Mouse (Mus musculus) intestine, embryonic 15.5 days (tissue): Measurements from ENCODE around the gene Klk1b4. TPM values are rescaled to one million over a fixed set of nuclear protein-coding genes. Genes with fewer than 3 reads are reported as not detected.
"Not testable (repeated sequence)": the region's sequence is repeated elsewhere in the genome, so short reads cannot be mapped to it uniquely, and the experiment has no call there.

Experiments
- ATAC-seq: fragments of 200-750 bp; cut with Nextera tagmentation; 2 replicates; pipeline ENCODE4 v1.8.0; 2017; ENCODE audit warnings: moderate TSS enrichment, moderate library complexity
- H3K27ac ChIP-seq: fragments of 300-500 bp; sonication (generic); 2 replicates; pipeline ENCODE4 v1.5.1; 2015; ENCODE audit warnings: mild to moderate bottlenecking, inconsistent platforms
- H3K27me3 ChIP-seq: fragments of 300-500 bp; sonication (generic); replicated peaks from 2 replicates; pipeline ENCODE4 v1.6.1; 2015; ENCODE audit warnings: inconsistent platforms
- H3K36me3 ChIP-seq: fragments of 300-500 bp; sonication (generic); 2 replicates; pipeline ENCODE4 v1.6.1; 2015; ENCODE audit warnings: inconsistent platforms
- H3K4me1 ChIP-seq: fragments of 300-500 bp; sonication (generic); replicated peaks from 2 replicates; pipeline ENCODE4 v1.6.1; 2015; ENCODE audit warnings: inconsistent platforms
- H3K4me2 ChIP-seq: fragments of 300-500 bp; sonication (generic); replicated peaks from 2 replicates; pipeline ENCODE4 v1.6.1; 2015; ENCODE audit warnings: mild to moderate bottlenecking, inconsistent platforms
- H3K4me3 ChIP-seq: fragments of 300-500 bp; sonication (generic); replicated peaks from 2 replicates; pipeline ENCODE4 v1.5.1; 2015; ENCODE audit warnings: inconsistent platforms
- H3K9ac ChIP-seq: fragments of 300-500 bp; sonication (generic); 2 replicates; pipeline ENCODE4 v1.6.1; 2015; ENCODE audit warnings: inconsistent platforms
- H3K9me3 ChIP-seq: fragments of 300-500 bp; sonication (generic); 2 replicates; pipeline ENCODE4 v1.6.1; 2016; ENCODE audit warnings: inconsistent platforms
- WGBS: fragments of 180-500 bp; shearing (Covaris S2); methylation state at CpG from one replicate; pipeline ENCODE4 v1.1.7; 2015; 5-methylcytosine and 5-hydroxymethylcytosine counted together
- polyA plus RNA-seq: library from polyadenylated mRNA; unstranded; fragments of >200 nt; fragmentation: Nextera tagmentation; extraction: Ambion mirVana; gene quantifications from 2 replicates; pipeline ENCODE4 v1.2.1, GENCODE M21; 2015

Klk1b4 gene
- polyA plus RNA-seq, 1 experiment from 2014 or later, result not detected

DNA sequence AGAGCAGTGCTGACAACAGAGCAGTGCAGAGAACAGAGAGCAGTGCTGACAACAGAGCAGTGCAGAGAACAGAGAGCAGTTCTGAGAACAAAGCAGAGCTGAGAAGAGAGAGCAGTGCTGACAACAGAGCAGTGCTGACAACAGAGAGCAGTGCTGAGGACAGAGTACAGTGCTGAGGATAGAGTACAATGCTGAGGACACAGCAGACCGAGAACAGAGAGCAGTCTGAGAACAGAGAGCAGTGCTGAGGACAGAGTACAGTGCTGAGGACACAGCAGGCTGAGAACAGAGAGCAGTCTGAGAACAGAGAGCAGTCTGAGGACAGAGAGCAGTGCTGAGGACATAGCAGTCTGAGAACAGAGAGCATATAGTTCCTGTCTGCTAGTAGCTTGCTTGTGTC, 33.5 kb downstream of the Klk1b4 start:
- H3K4me1 ChIP-seq, result peaks cover 6% of the 10 kb centered on the region; the same call in 1 of the 2 replicates
- ATAC-seq, result no peak
- no peak overlapping the region for H3K4me2 ChIP-seq
- no peaks in the 10 kb centered on the region for H3K9me3 ChIP-seq
- WGBS, result 46% methylated on average over 1 of the region's 1 CpGs
- H3K27ac ChIP-seq, result no peak overlapping the region
- H3K4me3 ChIP-seq, result no peak overlapping the region
- no peak overlapping the region for H3K9ac ChIP-seq
- no peaks in the 10 kb centered on the region for H3K36me3 ChIP-seq
- no peaks in the 10 kb centered on the region for H3K27me3 ChIP-seq

DNA sequence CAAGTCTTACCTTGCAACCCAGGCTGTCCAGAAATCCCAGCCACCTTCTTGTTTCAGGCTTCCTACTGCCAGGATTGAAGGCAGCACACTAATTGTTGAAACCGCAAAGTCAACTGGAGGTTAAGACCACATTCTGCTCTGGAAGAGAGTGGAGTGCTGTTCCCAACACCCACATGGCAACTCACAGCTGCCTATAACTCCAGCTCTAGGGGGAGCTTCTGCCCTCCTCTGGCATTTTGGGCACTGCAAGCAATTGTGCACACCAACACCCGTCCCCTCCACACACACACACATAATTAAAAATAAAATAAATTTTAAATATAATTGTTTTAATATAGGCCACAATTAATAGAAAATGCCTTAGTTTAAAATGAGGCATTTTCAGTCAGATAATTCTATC, 33.9 kb downstream of the Klk1b4 start:
- H3K4me1 ChIP-seq, result peaks cover 6% of the 10 kb centered on the region; the same call in 1 of the 2 replicates
- no peak overlapping the region for H3K27ac ChIP-seq
- H3K36me3 ChIP-seq, result no peaks in the 10 kb centered on the region
- no peak overlapping the region for H3K4me3 ChIP-seq
- no peak for ATAC-seq
- H3K27me3 ChIP-seq, result no peaks in the 10 kb centered on the region
- WGBS, result 63% methylated on average over 2 of the region's 2 CpGs
- H3K9me3 ChIP-seq, result no peaks in the 10 kb centered on the region
- no peak overlapping the region for H3K9ac ChIP-seq
- no peak overlapping the region for H3K4me2 ChIP-seq

DNA sequence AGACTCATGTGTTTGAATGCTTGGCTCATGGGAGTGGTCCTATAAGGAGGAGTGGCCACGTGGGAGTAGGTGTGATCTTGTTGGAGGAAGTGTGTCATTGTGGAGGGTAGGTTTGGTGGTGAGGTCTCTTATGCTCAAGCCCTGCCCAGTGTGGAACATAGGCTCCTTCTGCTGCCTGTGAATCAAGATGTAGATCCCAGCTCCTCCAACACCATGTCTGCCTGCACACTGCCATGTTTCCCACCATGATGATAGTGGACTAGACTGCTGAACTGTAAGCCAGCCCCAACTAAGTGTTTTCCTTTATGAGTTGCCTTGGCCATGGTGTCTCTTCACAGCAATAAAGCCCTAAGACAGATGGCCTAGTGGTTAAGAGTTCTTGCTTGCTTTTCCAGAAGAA, 36.8 kb downstream of the Klk1b4 start:
- Histone ChIP-seq H3K27ac (no peak overlapping the region), H3K9ac (no peak overlapping the region), H3K27me3 (no peaks in the 10 kb centered on the region), H3K4me2 (no peak overlapping the region), H3K9me3 (no peaks in the 10 kb centered on the region), H3K4me1 (peaks cover 11% of the 10 kb centered on the region), H3K4me3 (no peak overlapping the region), H3K36me3 (peaks cover 4% of the 10 kb centered on the region)
- 67% methylated on average over 1 of the region's 1 CpGs for WGBS
- no peak for ATAC-seq

DNA sequence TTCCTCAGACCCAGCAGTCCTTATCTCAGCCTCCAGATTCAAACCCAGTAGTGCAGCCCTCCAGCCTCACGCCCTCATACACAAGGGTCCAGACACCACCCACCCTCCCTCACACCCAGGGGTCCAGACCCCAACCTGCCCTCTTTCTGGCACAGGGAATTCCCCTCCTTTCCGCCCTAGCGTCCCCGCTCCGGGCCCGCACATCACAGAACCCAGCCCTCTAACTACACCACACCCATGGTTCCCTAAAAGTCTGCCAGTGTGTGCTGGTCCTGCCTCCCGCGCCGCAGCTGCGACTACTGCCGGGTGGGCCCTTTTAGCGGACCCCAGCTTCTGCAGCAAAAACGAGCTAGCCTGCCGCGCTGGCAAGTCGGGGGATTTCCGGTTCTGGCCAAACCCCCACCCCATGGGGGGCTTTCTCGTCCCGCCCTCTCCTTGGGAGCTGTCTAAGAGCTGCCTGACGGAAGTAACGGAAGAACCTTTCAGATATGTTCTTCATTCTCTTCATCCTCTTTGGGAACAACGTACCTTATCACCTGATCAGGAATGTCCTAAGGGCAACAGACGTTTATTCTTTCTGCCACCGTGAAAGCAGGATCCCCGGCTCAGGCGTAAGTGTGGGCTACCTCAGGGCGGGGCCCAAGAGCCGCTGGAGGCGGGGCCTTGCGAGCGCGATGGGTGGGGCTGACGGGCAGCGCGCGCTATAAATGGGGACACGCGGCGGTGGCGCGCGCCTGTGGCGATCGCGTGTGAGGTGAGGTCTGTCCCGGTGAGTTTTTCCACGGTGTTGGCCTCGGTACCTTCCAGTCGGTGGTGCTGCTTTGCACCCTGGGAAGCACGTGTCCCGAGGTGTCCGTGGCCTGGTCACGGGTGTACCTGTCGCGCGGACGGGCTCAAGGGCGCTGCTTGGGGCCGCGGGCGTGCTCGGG, 39.1 kb downstream of the Klk1b4 start, which contains the start of the genes 1700028J19Rik and 2410002F23Rik:
Gene 1700028J19Rik, minus strand, starts transcription at position 641 of the 929 bp plus-strand sequence.
Gene 2410002F23Rik, plus strand, starts transcription at position 668 of the 929 bp plus-strand sequence.
- peak within 1 kb of the TSS; percentile 70 for H3K4me2 ChIP-seq
- under 1% methylated on average over 62 of the region's 62 CpGs for WGBS

DNA sequence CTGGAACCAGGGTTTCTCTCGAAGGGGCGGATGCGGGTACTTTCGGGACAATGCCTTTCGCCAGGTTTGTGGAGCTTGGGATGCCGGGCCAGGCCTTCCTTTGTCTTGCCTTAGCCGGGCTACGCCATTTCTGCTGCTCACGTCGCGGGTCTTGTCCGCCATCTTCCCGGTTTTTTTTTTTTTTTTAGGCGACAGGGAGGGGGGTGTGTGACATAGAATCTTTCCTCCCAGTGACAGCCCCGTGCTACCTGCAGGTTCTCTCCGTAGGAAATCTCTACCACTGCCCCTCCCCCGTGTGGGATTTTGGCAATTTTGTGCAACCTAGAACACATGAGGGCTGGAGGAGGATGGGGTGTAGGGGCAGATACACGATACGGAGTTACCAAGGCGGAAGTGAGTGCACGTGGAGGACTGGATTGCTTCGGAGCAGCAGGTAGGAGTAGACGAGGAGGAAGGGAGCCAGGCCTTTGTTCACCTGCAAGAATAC, 39.8 kb downstream of the Klk1b4 start:
- no peaks in the 10 kb centered on the region for H3K27me3 ChIP-seq
- peak overlapping the region; percentile 74 for H3K4me3 ChIP-seq
- WGBS, result 1% methylated on average over 23 of the region's 23 CpGs
- peak overlapping the region; percentile 70 for H3K4me2 ChIP-seq
- peak overlapping the region; percentile 92 for H3K9ac ChIP-seq
- H3K27ac ChIP-seq, result peak overlapping the region; percentile 88
- peaks cover 14% of the 10 kb centered on the region for H3K4me1 ChIP-seq
- peak; percentile 47 for ATAC-seq
- peaks cover 21% of the 10 kb centered on the region for H3K36me3 ChIP-seq
- H3K9me3 ChIP-seq, result no peaks in the 10 kb centered on the region

More for the DNA sequence above, 39.1 kb downstream of the Klk1b4 start, which contains the start of the genes 1700028J19Rik and 2410002F23Rik:
- no peaks in the 10 kb centered on the region for H3K9me3 ChIP-seq
- H3K9ac ChIP-seq, result peak within 1 kb of the TSS; percentile 92
- peaks cover 14% of the 10 kb centered on the region for H3K4me1 ChIP-seq
- H3K4me3 ChIP-seq, result peak within 1 kb of the TSS; percentile 74
- H3K27me3 ChIP-seq, result no peaks in the 10 kb centered on the region
- H3K36me3 ChIP-seq, result peaks cover 21% of the 10 kb centered on the region
- peak; percentile 92 for ATAC-seq
- peak within 1 kb of the TSS; percentile 90 for H3K27ac ChIP-seq

DNA sequence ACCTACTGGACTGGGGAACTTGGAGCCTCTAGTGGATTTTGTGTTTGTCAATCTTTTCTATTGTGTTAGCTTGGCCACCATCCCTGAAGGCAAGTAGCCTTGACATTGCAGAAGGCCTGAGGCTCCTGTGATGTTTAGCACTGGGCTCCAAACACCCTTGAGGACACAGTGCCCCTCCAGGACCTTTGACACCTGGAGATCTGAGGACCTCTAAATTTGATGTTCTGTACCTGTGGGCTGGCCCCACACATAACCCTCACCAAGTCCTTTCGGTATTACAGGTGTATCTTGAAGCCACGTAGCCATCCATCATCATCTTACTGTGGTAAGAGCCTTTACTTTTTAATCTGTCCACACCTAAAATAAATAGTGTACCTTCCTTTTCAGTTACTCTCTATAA, 40.7 kb downstream of the Klk1b4 start:
- Histone ChIP-seq H3K4me1 (peaks cover 14% of the 10 kb centered on the region), H3K27ac (no peak overlapping the region), H3K36me3 (peaks cover 31% of the 10 kb centered on the region), H3K9me3 (no peaks in the 10 kb centered on the region), H3K27me3 (no peaks in the 10 kb centered on the region), H3K4me2 (peak overlapping the region; percentile 70), H3K4me3 (peak overlapping the region; percentile 74), H3K9ac (no peak overlapping the region)
- no peak for ATAC-seq
- WGBS, result 91% methylated on average over 2 of the region's 2 CpGs

DNA sequence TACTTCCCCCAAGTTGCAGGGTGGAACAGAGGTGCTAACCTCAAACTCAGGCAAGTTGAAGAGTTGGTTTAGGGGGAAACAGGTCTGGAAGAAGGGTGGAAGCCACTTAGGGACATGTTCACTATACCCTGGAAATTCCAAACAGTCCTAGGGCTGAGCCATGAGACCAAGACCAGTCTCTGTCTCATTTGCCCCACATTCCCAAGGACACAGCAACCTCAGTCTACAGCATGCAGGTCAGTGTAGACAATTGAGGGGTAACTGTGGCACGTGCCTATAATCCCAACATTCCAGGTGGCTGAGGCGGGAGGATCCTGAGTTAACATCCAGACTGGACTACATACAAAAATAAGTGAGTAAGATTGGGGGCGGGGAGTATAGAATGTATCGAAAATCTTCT, 42.0 kb downstream of the Klk1b4 start:
- no peaks in the 10 kb centered on the region for H3K27me3 ChIP-seq
- no peak overlapping the region; the same call in 1 of the 2 replicates for H3K9ac ChIP-seq
- no peak overlapping the region for H3K4me3 ChIP-seq
- H3K27ac ChIP-seq, result no peak overlapping the region
- 91% methylated on average over 4 of the region's 4 CpGs for WGBS
- no peak for ATAC-seq
- no peaks in the 10 kb centered on the region for H3K9me3 ChIP-seq
- H3K36me3 ChIP-seq, result peaks cover 33% of the 10 kb centered on the region
- H3K4me1 ChIP-seq, result peaks cover 14% of the 10 kb centered on the region
- no peak overlapping the region for H3K4me2 ChIP-seq

DNA sequence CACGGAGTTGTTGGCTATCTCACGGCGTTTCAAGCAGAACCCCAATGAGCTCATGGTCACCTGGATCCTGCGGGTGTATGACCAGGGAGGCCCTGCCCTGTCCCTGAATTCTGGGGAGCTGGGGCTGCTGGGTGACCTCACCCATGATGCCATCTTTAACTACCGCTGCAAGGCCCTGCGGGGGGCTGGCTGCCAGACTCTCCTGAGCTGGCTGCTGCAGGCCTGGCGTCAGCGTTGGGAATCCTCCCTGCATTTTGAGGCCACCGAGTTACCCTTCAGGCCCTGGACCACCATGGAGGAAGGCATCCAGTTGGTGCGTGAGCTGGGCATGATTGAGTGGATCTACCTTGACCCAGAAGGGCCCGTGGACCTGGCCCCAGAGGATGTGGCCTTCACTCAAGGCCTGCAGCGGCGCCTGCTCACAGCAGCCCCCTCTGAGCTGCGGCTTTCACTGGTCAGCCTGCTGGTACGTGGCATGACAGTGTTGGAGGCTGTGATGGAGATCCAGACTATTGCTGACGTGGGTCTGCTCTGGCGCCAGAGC, 43.6 kb downstream of the Klk1b4 start:
- H3K27me3 ChIP-seq, H3K9ac ChIP-seq, H3K9me3 ChIP-seq, H3K4me2 ChIP-seq, H3K4me3 ChIP-seq, ATAC-seq, H3K4me1 ChIP-seq, H3K27ac ChIP-seq: not testable (repeated sequence)
- H3K36me3 ChIP-seq, result peaks cover 33% of the 10 kb centered on the region
- WGBS, result 87% methylated on average over 17 of the region's 17 CpGs

DNA sequence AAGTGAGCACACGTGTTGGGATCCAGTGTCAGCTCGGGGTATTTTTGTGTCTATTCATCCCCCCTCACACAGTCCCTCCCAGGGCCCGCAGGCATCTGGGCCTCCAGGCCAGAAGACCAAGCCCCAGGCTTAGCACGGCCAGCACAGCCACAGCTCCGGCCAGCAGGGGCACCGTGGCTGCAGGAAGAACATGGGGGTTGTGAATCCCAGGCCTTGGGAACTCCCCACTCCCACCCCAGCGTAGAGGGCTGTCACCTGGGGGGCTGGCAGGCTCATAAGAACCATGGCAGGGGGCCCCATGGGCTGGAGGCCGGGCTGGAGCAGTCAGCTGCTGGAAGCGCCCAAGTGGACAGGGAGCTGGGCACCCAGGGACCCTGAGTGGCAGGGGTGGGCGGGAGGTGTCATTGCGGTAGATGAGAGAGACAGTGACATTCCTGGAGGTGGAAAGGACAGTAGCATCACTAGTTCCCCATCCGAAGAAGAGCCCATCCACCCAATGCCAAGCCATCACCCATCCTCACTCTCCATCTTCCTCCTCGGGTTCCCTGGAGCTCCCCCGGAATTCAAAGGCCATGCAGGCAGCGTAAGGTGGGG, 45.9 kb downstream of the Klk1b4 start:
- H3K27me3 ChIP-seq, result no peaks in the 10 kb centered on the region
- WGBS, result 66% methylated on average over 15 of the region's 15 CpGs
- H3K4me3 ChIP-seq, result no peak overlapping the region
- H3K9me3 ChIP-seq, result no peaks in the 10 kb centered on the region
- H3K4me2 ChIP-seq, result no peak overlapping the region
- ATAC-seq, result peak; percentile 12; the same call in 1 of the 2 replicates
- peaks cover 3% of the 10 kb centered on the region for H3K4me1 ChIP-seq
- H3K9ac ChIP-seq, result no peak overlapping the region
- H3K27ac ChIP-seq, result no peak overlapping the region
- peaks cover 33% of the 10 kb centered on the region for H3K36me3 ChIP-seq

DNA sequence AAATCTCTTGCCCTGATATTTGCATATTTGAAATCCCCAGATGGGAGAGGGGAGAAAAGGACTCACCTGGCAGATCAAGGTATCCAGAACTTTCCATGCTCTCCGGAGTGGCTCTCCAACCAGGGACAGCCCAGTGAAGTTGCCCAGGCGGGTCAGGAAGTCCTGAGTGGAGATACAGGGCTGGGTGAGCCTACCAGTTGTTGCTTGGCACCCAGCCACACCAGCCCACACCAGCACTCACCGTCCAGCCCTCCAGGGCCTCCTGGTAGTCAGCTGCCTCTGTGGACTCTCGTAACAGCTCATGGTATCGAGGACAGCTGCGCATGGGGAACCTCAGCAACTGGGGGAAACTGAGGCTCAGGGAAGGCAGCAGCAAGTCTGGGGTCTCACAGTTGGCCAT, 47.7 kb downstream of the Klk1b4 start:
- Histone ChIP-seq H3K4me2 (no peak overlapping the region), H3K27me3 (no peaks in the 10 kb centered on the region), H3K9me3 (no peaks in the 10 kb centered on the region), H3K9ac (no peak overlapping the region), H3K4me3 (no peak overlapping the region), H3K36me3 (peaks cover 21% of the 10 kb centered on the region), H3K4me1 (no peaks in the 10 kb centered on the region; the same call in 1 of the 2 replicates), H3K27ac (no peak overlapping the region)
- ATAC-seq, result no peak
- WGBS, result 73% methylated on average over 6 of the region's 6 CpGs

DNA sequence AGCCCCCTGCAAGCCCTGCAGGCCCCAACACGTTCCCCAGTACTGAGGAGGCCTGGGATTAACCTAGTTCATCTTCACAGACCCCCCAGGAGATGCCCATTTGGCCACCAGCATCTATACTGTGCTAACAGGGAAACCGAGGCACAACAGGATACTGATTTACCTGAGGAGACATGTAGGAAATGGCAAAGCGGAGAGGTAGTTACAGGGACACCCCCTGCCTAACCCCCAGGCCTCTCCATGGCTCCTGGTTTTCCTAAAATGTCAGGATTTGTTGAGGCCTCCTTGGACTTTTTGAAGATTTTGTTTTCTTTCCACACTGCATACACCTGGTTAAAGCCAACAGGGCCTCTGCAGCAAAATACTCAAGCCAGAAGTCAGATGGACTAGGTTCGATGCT, 50.0 kb downstream of the Klk1b4 start, which contains the start of gene Acp4:
Gene Acp4, minus strand, starts transcription at position 101 of the 400 bp plus-strand sequence.
- Histone ChIP-seq H3K27me3 (no peaks in the 10 kb centered on the region), H3K4me3 (no peak within 1 kb of the TSS), H3K9me3 (no peaks in the 10 kb centered on the region), H3K9ac (no peak within 1 kb of the TSS), H3K36me3 (peaks cover 9% of the 10 kb centered on the region; the same call in 1 of the 2 replicates), H3K4me1 (no peaks in the 10 kb centered on the region), H3K27ac (no peak within 1 kb of the TSS), H3K4me2 (no peak within 1 kb of the TSS)
- ATAC-seq, result no peak
- 73% methylated on average over 4 of the region's 4 CpGs for WGBS

DNA sequence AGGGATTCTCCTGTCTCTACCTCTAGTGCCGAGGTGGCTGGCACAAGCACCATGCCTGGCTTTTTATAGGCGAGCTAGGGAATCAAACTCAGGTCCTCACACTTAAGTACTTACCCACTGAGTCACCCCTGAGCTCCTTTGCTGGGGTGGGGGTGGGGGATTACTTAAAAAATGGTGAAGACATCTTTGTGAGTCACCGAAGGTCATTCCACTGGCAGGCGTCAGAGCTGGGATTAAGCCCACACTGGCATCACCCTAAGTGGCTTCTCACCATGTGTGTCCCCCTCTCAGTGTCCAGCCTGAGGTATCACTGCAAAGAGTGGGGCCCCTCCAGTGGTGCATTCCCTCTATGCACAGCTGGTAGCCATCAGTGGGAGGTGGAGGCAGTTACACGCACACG, 53.2 kb downstream of the Klk1b4 start:
- Histone ChIP-seq H3K27me3 (peaks cover 6% of the 10 kb centered on the region; the same call in 1 of the 2 replicates), H3K9me3 (no peaks in the 10 kb centered on the region), H3K4me3 (no peak overlapping the region), H3K9ac (no peak overlapping the region), H3K27ac (no peak overlapping the region), H3K4me2 (no peak overlapping the region), H3K36me3 (no peaks in the 10 kb centered on the region), H3K4me1 (peaks cover 6% of the 10 kb centered on the region; the same call in 1 of the 2 replicates)
- ATAC-seq, result no peak
- 66% methylated on average over 6 of the region's 6 CpGs for WGBS
